Mouse (Mus musculus) stomach, postnatal 0 days (tissue): ENCODE measurements around the gene Gtf3c5. TPM values are rescaled to one million over a fixed set of nuclear protein-coding genes. Genes with fewer than 3 reads are reported as not detected.
A peak's percentile ranks its signal among the peaks of the same experiment; 100 is the strongest.

Experiments used
- ATAC-seq: fragments of 200-750 bp; cut with Nextera tagmentation; 2 replicates; pipeline ENCODE4 v1.8.0; 2017; ENCODE audit not compliant: low FRiP score, low TSS enrichment
- DNase-seq: peaks from one replicate; pipeline ENCODE4 v3.0.0-alpha.2; 2016; ENCODE audit warnings: low spot score
- H3K27ac ChIP-seq: fragments of 300-500 bp; sonication (generic); replicated peaks from 2 replicates; pipeline ENCODE4 v1.5.1; 2014; ENCODE audit warnings: mild to moderate bottlenecking, control low read depth
- H3K27me3 ChIP-seq: fragments of 300-500 bp; sonication (generic); 2 replicates; pipeline ENCODE4 v1.6.1; 2014; ENCODE audit warnings: low read length; ENCODE audit not compliant: control insufficient read depth, insufficient read depth
- H3K36me3 ChIP-seq: fragments of 300-500 bp; sonication (generic); 2 replicates; pipeline ENCODE4 v1.6.1; 2014; ENCODE audit warnings: low read length, mixed read lengths; ENCODE audit not compliant: control insufficient read depth, insufficient read depth
- H3K4me1 ChIP-seq: fragments of 300-500 bp; sonication (generic); replicated peaks from 2 replicates; pipeline ENCODE4 v1.6.1; 2014; ENCODE audit warnings: antibody characterized with exemption; ENCODE audit not compliant: control insufficient read depth, insufficient read depth
- H3K4me2 ChIP-seq: fragments of 300-500 bp; sonication (generic); replicated peaks from 2 replicates; pipeline ENCODE4 v1.6.1; 2014; ENCODE audit warnings: low read depth, mild to moderate bottlenecking, control low read depth, moderate library complexity
- H3K4me3 ChIP-seq: fragments of 300-500 bp; sonication (generic); 2 replicates; pipeline ENCODE4 v1.5.1; 2014; ENCODE audit warnings: low read depth, low read length, control low read depth
- H3K9ac ChIP-seq: fragments of 300-500 bp; sonication (generic); 2 replicates; pipeline ENCODE4 v1.6.1; 2014; ENCODE audit warnings: mild to moderate bottlenecking, low read length, control low read depth, mixed read lengths
- H3K9me3 ChIP-seq: fragments of 300-500 bp; sonication (generic); 2 replicates; pipeline ENCODE4 v1.6.1; 2016; ENCODE audit warnings: low read length; ENCODE audit not compliant: control insufficient read depth
- CTCF ChIP-seq: IDR thresholded peaks from 2 replicates; pipeline ENCODE4 v1.5.1; 2016; ENCODE audit warnings: antibody characterized with exemption, low read depth, mild to moderate bottlenecking, moderate library complexity
- EP300 ChIP-seq: optimal IDR thresholded peaks from 2 replicates; pipeline ENCODE3; 2016; ENCODE audit warnings: antibody characterized with exemption
- WGBS: fragments of 180-500 bp; shearing (Covaris S2); extraction: QIAGEN DNeasy Blood & Tissue Kit; methylation state at CpG from one replicate; pipeline ENCODE4 v1.1.7; 2014; 5-methylcytosine and 5-hydroxymethylcytosine counted together
- polyA plus RNA-seq: library from polyadenylated mRNA; unstranded; fragments of >200 nt; fragmentation: Nextera tagmentation; extraction: Ambion mirVana; gene quantifications from 2 replicates; pipeline ENCODE4 v1.2.1, GENCODE M21; 2015

Gtf3c5 gene
- polyA plus RNA-seq, 1 experiment from 2014 or later: 13.1 TPM

GRCm38 (mm10) chr2:28533901-28534435 is 49.6 kb downstream of the Gtf3c5 start:
- no peak for ATAC-seq
- 60% methylated on average over 7 of the region's 7 CpGs for WGBS

GRCm38 (mm10) chr2:28532938-28533771 is 50.4 kb downstream of the Gtf3c5 start:
- peak overlapping the region; percentile 63 for H3K4me3 ChIP-seq
- TF ChIP-seq CTCF: peak; percentile 51
- TF ChIP-seq EP300: no peak
- DNase-seq (peak; percentile 95), ATAC-seq (peak; percentile 91)
- H3K36me3 ChIP-seq: no peaks in the 10 kb centered on the region
- H3K9ac ChIP-seq: peak overlapping the region; percentile 77
- H3K4me2 ChIP-seq: peak overlapping the region; percentile 85
- peak overlapping the region; percentile 69 for H3K27ac ChIP-seq
- WGBS: 2% methylated on average over 48 of the region's 49 CpGs
- no peaks in the 10 kb centered on the region for H3K9me3 ChIP-seq
- H3K27me3 ChIP-seq: no peaks in the 10 kb centered on the region
- H3K4me1 ChIP-seq: peaks cover 17% of the 10 kb centered on the region

More at GRCm38 (mm10) chr2:28533901-28534435, 49.6 kb downstream of the Gtf3c5 start:
- peaks cover 22% of the 10 kb centered on the region for H3K4me1 ChIP-seq
- DNase-seq: no peak
- H3K27me3 ChIP-seq: no peaks in the 10 kb centered on the region
- H3K4me2 ChIP-seq: peak overlapping the region; percentile 85
- no peaks in the 10 kb centered on the region for H3K36me3 ChIP-seq
- peak overlapping the region; percentile 77 for H3K9ac ChIP-seq
- H3K27ac ChIP-seq: peak overlapping the region; percentile 69
- TF ChIP-seq CTCF: no peak
- TF ChIP-seq EP300: no peak
- H3K9me3 ChIP-seq: no peaks in the 10 kb centered on the region
- H3K4me3 ChIP-seq: peak overlapping the region; percentile 63

GRCm38 (mm10) chr2:28530311-28530710 is 53.2 kb downstream of the Gtf3c5 start:
- no peak for ATAC-seq
- H3K9ac ChIP-seq: no peak overlapping the region
- WGBS: 55% methylated on average over 7 of the region's 7 CpGs
- TF ChIP-seq CTCF (no peak), EP300 (no peak)
- peak overlapping the region; percentile 70 for H3K27ac ChIP-seq
- peaks cover 23% of the 10 kb centered on the region for H3K4me1 ChIP-seq
- H3K27me3 ChIP-seq: no peaks in the 10 kb centered on the region
- H3K36me3 ChIP-seq: no peaks in the 10 kb centered on the region
- H3K4me3 ChIP-seq: no peak overlapping the region
- no peak overlapping the region for H3K4me2 ChIP-seq
- no peak for DNase-seq
- H3K9me3 ChIP-seq: no peaks in the 10 kb centered on the region

- no peak overlapping the region for H3K4me3 ChIP-seq
- H3K36me3 ChIP-seq: no peaks in the 10 kb centered on the region
- ATAC-seq (no peak), DNase-seq (no peak)
- no peaks in the 10 kb centered on the region for H3K27me3 ChIP-seq
- H3K9ac ChIP-seq: no peak overlapping the region
- H3K4me1 ChIP-seq: peaks cover 25% of the 10 kb centered on the region
- no peaks in the 10 kb centered on the region for H3K9me3 ChIP-seq
- peak overlapping the region; percentile 70 for H3K27ac ChIP-seq
- 59% methylated on average over 4 of the region's 4 CpGs for WGBS
- no peak for TF ChIP-seq EP300
- TF ChIP-seq CTCF: no peak
- no peak overlapping the region for H3K4me2 ChIP-seq
Measured at GRCm38 (mm10) chr2:28529856-28530255, 53.7 kb downstream of the Gtf3c5 start.

- H3K27me3 ChIP-seq: no peaks in the 10 kb centered on the region
- no peak for TF ChIP-seq CTCF
- no peak for TF ChIP-seq EP300
- peaks cover 25% of the 10 kb centered on the region for H3K4me1 ChIP-seq
- no peaks in the 10 kb centered on the region for H3K9me3 ChIP-seq
- no peak overlapping the region for H3K9ac ChIP-seq
- H3K4me2 ChIP-seq: no peak overlapping the region
- no peak overlapping the region for H3K4me3 ChIP-seq
- peak overlapping the region; percentile 56 for H3K27ac ChIP-seq
- no peaks in the 10 kb centered on the region for H3K36me3 ChIP-seq
- WGBS: 87% methylated on average over 7 of the region's 7 CpGs
- ATAC-seq (no peak), DNase-seq (no peak)
Measured at GRCm38 (mm10) chr2:28528354-28528730, 55.2 kb downstream of the Gtf3c5 start.
